ENCODE assay signal across 7 mouse cellular contexts in genomic region chr7:19572926-19573775, GRCm38 (mm10). TPM values are rescaled to one million over a fixed set of nuclear protein-coding genes. Genes with fewer than 3 reads are reported as not detected.
A peak's percentile ranks its signal among the peaks of the same experiment; 100 is the strongest.
DNase-seq lines count a peak whose midpoint lies in the region; ATAC-seq lines count a peak whose summit lies in the region.

No protein-coding gene starts in this region.

- H3K4me3 ChIP-seq in limb, embryonic 13.5 days: peak overlapping the region; percentile 80
- H3K4me3 ChIP-seq in midbrain, embryonic 15.5 days: peak overlapping the region; percentile 61

- H3K27me3 ChIP-seq in limb, embryonic 13.5 days: peaks cover 37% of the 10 kb centered on the region
- peaks cover 27% of the 10 kb centered on the region for H3K27me3 ChIP-seq in midbrain, embryonic 15.5 days (replicated peaks)

- under 1% methylated on average over 52 of the region's 53 CpGs for WGBS in limb, embryonic 13.5 days
- WGBS in midbrain, embryonic 15.5 days: under 1% methylated on average over 53 of the region's 53 CpGs

- peak overlapping the region; percentile 89 for H3K4me2 ChIP-seq in limb, embryonic 13.5 days (replicated peaks)
- H3K4me2 ChIP-seq in midbrain, embryonic 15.5 days: peak overlapping the region; percentile 82

- H3K27ac ChIP-seq in limb, embryonic 13.5 days: peak overlapping the region; percentile 73
- peak overlapping the region; percentile 74 for H3K27ac ChIP-seq in midbrain, embryonic 15.5 days

- peaks cover 25% of the 10 kb centered on the region for H3K36me3 ChIP-seq in limb, embryonic 13.5 days
- peaks cover 19% of the 10 kb centered on the region; the same call in 1 of the 2 replicates for H3K36me3 ChIP-seq in midbrain, embryonic 15.5 days (replicated peaks)

- ATAC-seq in limb, embryonic 13.5 days (ENCODE audit: low FRiP score, low read depth): peak; percentile 85
- ATAC-seq in midbrain, embryonic 15.5 days (replicated peaks): peak; percentile 88

- peaks cover 27% of the 10 kb centered on the region for H3K4me1 ChIP-seq in limb, embryonic 13.5 days
- peaks cover 31% of the 10 kb centered on the region for H3K4me1 ChIP-seq in midbrain, embryonic 15.5 days

- peak overlapping the region; percentile 87 for H3K9ac ChIP-seq in limb, embryonic 13.5 days
- peak overlapping the region; percentile 69 for H3K9ac ChIP-seq in midbrain, embryonic 15.5 days

- peak; percentile 55 for DNase-seq in adrenal gland, adult 8-10 months
- DNase-seq in embryo, embryonic 9.5 days (ENCODE audit: extremely low spot score): peak; percentile 90
- peak; percentile 98 for DNase-seq in heart, adult 11 months
- DNase-seq in kidney, adult 18-20 months: peak; percentile 90
- DNase-seq in spleen, adult 18-20 months: peak; percentile 63 to 78

- H3K9me3 ChIP-seq in limb, embryonic 13.5 days: no peaks in the 10 kb centered on the region
- H3K9me3 ChIP-seq in midbrain, embryonic 15.5 days: no peaks in the 10 kb centered on the region

RNA-seq across cellular contexts. Expression of gene Zfp296, which starts 3.9 kb away (rescaled TPM):
- total RNA-seq in adrenal gland, adult 8-10 months (2022): under 1 TPM; 0.52 to 0.68 (median 0.57) TPM
- polyA plus RNA-seq in limb, embryonic 13.5 days (2015; fragmentation: Nextera tagmentation; extraction: Ambion mirVana): 0.36 and 0.73 TPM in 2 replicates
- polyA plus RNA-seq in midbrain, embryonic 15.5 days (2015; fragmentation: Nextera tagmentation; extraction: Ambion mirVana): 0.25 and 0.26 TPM in 2 replicates

RNA-seq across cellular contexts. Expression of gene Gemin7, which starts 4.2 kb away (rescaled TPM):
- total RNA-seq in adrenal gland, adult 8-10 months (2022): 10 to 100 TPM; 76.9 to 94.1 (median 85.1) TPM
- 167 and 179 TPM in 2 replicates for polyA plus RNA-seq in limb, embryonic 13.5 days (2015; fragmentation: Nextera tagmentation; extraction: Ambion mirVana)
- polyA plus RNA-seq in midbrain, embryonic 15.5 days (2015; fragmentation: Nextera tagmentation; extraction: Ambion mirVana): 142 and 155 TPM in 2 replicates

RNA-seq across cellular contexts. Expression of gene Ppp1r37, which starts 10.3 kb away (rescaled TPM):
- total RNA-seq in adrenal gland, adult 8-10 months (2022): 10 to 100 TPM; 68.3 to 88.3 (median 81.8) TPM
- 22.4 and 26.2 TPM in 2 replicates for polyA plus RNA-seq in limb, embryonic 13.5 days (2015; fragmentation: Nextera tagmentation; extraction: Ambion mirVana)
- polyA plus RNA-seq in midbrain, embryonic 15.5 days (2015; fragmentation: Nextera tagmentation; extraction: Ambion mirVana): 44.0 and 48.3 TPM in 2 replicates

RNA-seq across cellular contexts. Expression of gene Clasrp, which starts 31.1 kb away (rescaled TPM):
- 10 to 100 TPM; 29.5 to 92.6 (median 50.4) TPM for total RNA-seq in adrenal gland, adult 8-10 months (2022)
- polyA plus RNA-seq in limb, embryonic 13.5 days (2015; fragmentation: Nextera tagmentation; extraction: Ambion mirVana): 62.2 and 64.6 TPM in 2 replicates
- 67.2 and 69.1 TPM in 2 replicates for polyA plus RNA-seq in midbrain, embryonic 15.5 days (2015; fragmentation: Nextera tagmentation; extraction: Ambion mirVana)

RNA-seq across cellular contexts. Expression of gene Nkpd1, which starts 55.5 kb away (rescaled TPM):
- under 1 TPM in 2 of 4 experiments, not detected in 2; 0.13 to 0.31 TPM for total RNA-seq in adrenal gland, adult 8-10 months (2022)
- polyA plus RNA-seq in limb, embryonic 13.5 days (2015; fragmentation: Nextera tagmentation; extraction: Ambion mirVana): 0.10 and 0.11 TPM in 2 replicates
- polyA plus RNA-seq in midbrain, embryonic 15.5 days (2015; fragmentation: Nextera tagmentation; extraction: Ambion mirVana): 0.74 and 0.95 TPM in 2 replicates

Comparison
In these comparisons a context has a peak if more than half of its experiments do, and no peak if none do; other contexts are left out.
1. Peak in every context shown above with its lines: DNase-seq, ATAC-seq, H3K4me3 ChIP-seq and H3K27ac ChIP-seq.